Mouse (Mus musculus): ENCODE measurements around the gene Kcne1l. TPM values are rescaled to one million over a fixed set of nuclear protein-coding genes. Genes with fewer than 3 reads are reported as not detected.

Gene Kcne1l
- not detected for polyA plus RNA-seq (2014; fragmentation: Illumina TruSeq; extraction: RNeasy Lipid Tissue Mini Kit (QIAGEN cat#74804); ENCODE audit: low read depth, low replicate concordance)

DNA sequence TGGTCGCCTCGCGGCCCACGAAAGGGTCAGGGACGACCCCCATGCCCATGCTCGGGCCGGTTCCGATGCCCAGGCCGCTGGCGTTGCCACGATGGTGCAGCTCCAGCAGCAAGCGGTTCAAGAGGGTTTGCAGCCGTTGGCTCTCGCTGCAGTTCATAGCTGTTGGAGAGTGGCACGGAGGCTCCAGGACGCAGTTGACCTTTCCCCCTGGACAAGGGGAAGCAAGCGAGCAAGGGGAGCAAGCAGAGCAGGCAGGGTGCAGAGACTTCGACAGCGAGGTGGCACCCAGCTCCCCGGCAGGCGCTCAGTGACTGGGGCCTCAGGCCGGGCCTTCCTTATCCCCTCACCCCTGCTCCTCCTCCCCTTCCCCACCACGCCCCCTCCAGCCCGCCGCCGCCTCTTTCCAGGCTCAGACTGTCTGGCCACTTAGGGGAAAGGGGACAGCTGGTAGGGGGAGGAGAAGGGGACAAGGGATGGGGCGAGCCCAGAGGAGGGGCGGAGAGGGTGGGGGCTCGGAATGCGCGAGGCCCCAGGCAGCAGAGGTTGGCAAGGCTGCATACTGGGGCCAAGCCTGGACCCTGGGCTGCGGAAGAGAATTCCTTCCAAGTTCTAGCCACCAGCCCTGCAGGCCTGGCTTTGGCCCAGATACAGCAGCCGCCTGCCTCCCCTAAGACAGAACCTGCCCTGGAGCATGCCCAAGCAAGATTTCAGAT, at the start of gene Kcne1l:
Gene Kcne1l (minus strand): TSS at position 426 of the 713 bp plus-strand sequence.

Other genes with a start within 250 kb of the Kcne1l start
- not detected for gene Gucy2f, start 109.4 kb downstream of the Kcne1l start, polyA plus RNA-seq (2014; fragmentation: Illumina TruSeq; extraction: RNeasy Lipid Tissue Mini Kit (QIAGEN cat#74804); ENCODE audit: low read depth, low replicate concordance)
- gene Nxt2, start 79.5 kb downstream of the Kcne1l start, polyA plus RNA-seq (2014; fragmentation: Illumina TruSeq; extraction: RNeasy Lipid Tissue Mini Kit (QIAGEN cat#74804); ENCODE audit: low read depth, low replicate concordance): 101 TPM
- gene Acsl4, start 84.2 kb upstream of the Kcne1l start, polyA plus RNA-seq (2014; fragmentation: Illumina TruSeq; extraction: RNeasy Lipid Tissue Mini Kit (QIAGEN cat#74804); ENCODE audit: low read depth, low replicate concordance): 1,389 TPM